Mouse (Mus musculus): ENCODE data around the gene Olfr397. TPM values are rescaled to one million over a fixed set of nuclear protein-coding genes. Genes with fewer than 3 reads are reported as not detected.

Olfr397 gene
- polyA plus RNA-seq (2015; fragmentation: Nextera tagmentation; extraction: Ambion mirVana) = not detected in 2 replicates

- no peak for ATAC-seq
- H3K9ac ChIP-seq = no peak within 1 kb of the TSS
- 67% methylated on average over 1 of the region's 1 CpGs for WGBS
Measured at GRCm38 (mm10) chr11:73960517-73960916, at the start of gene Olfr397. Gene Olfr397, plus strand, starts transcription at chr11:73960817.

GRCm38 (mm10) chr11:73936377-73936776 lies 24.2 kb upstream of the Olfr397 start, which contains the start of gene Olfr23:
Gene Olfr23, plus strand, starts transcription at chr11:73936677.
- no peak within 1 kb of the TSS for H3K9ac ChIP-seq
- H3K9me3 ChIP-seq (replicated peaks) = peaks cover 12% of the 10 kb centered on the region; the same call in 1 of the 2 replicates
- no peaks in the 10 kb centered on the region for H3K27me3 ChIP-seq
- no peak within 1 kb of the TSS for H3K4me2 ChIP-seq
- no peak within 1 kb of the TSS for H3K27ac ChIP-seq
- no peaks in the 10 kb centered on the region for H3K36me3 ChIP-seq (ENCODE audit: poor library complexity, severe bottlenecking)
- no peak for ATAC-seq
- H3K4me1 ChIP-seq = no peaks in the 10 kb centered on the region
- H3K4me3 ChIP-seq = no peak within 1 kb of the TSS

More at GRCm38 (mm10) chr11:73960517-73960916, at the start of gene Olfr397:
- peaks cover 32% of the 10 kb centered on the region for H3K9me3 ChIP-seq (replicated peaks)
- no peaks in the 10 kb centered on the region for H3K27me3 ChIP-seq
- H3K36me3 ChIP-seq (ENCODE audit: poor library complexity, severe bottlenecking) = no peaks in the 10 kb centered on the region
- no peaks in the 10 kb centered on the region for H3K4me1 ChIP-seq
- no peak within 1 kb of the TSS for H3K4me3 ChIP-seq
- no peak within 1 kb of the TSS for H3K4me2 ChIP-seq
- H3K27ac ChIP-seq = no peak within 1 kb of the TSS

GRCm38 (mm10) chr11:73990307-73990706 lies 29.7 kb downstream of the Olfr397 start, which contains the start of gene Olfr398:
Gene Olfr398, minus strand, starts transcription at chr11:73990407.
- Histone ChIP-seq H3K4me3 (no peak within 1 kb of the TSS), H3K9me3 (replicated peaks) (peaks cover 46% of the 10 kb centered on the region), H3K27me3 (no peaks in the 10 kb centered on the region), H3K27ac (no peak within 1 kb of the TSS), H3K9ac (no peak within 1 kb of the TSS), H3K36me3 (ENCODE audit: poor library complexity, severe bottlenecking) (no peaks in the 10 kb centered on the region), H3K4me1 (no peaks in the 10 kb centered on the region), H3K4me2 (no peak within 1 kb of the TSS)
- no peak for ATAC-seq

- ATAC-seq = no peak
- Histone ChIP-seq H3K9ac (no peak overlapping the region), H3K4me2 (no peak overlapping the region), H3K27ac (no peak overlapping the region), H3K4me1 (no peaks in the 10 kb centered on the region), H3K36me3 (ENCODE audit: poor library complexity, severe bottlenecking) (no peaks in the 10 kb centered on the region), H3K9me3 (replicated peaks) (peaks cover 28% of the 10 kb centered on the region), H3K27me3 (no peaks in the 10 kb centered on the region), H3K4me3 (no peak overlapping the region)
Measured at GRCm38 (mm10) chr11:73993115-73993514, 32.5 kb downstream of the Olfr397 start.

Other genes starting within 250 kb of the Olfr397 start
- gene Olfr389, start 180.1 kb upstream of the Olfr397 start, polyA plus RNA-seq (2015; fragmentation: Nextera tagmentation; extraction: Ambion mirVana) = not detected in 2 replicates
- not detected in 2 replicates for gene Olfr390, start 177.9 kb upstream of the Olfr397 start, polyA plus RNA-seq (2015; fragmentation: Nextera tagmentation; extraction: Ambion mirVana)
- not detected in 2 replicates for gene Olfr391-ps, start 157.8 kb upstream of the Olfr397 start, polyA plus RNA-seq (2015; fragmentation: Nextera tagmentation; extraction: Ambion mirVana)
- not detected in 2 replicates for gene Olfr392, start 143.8 kb upstream of the Olfr397 start, polyA plus RNA-seq (2015; fragmentation: Nextera tagmentation; extraction: Ambion mirVana)
- not detected in 2 replicates for gene Olfr393, start 109.4 kb upstream of the Olfr397 start, polyA plus RNA-seq (2015; fragmentation: Nextera tagmentation; extraction: Ambion mirVana)
- gene Olfr394, start 70.0 kb upstream of the Olfr397 start, polyA plus RNA-seq (2015; fragmentation: Nextera tagmentation; extraction: Ambion mirVana) = not detected in 2 replicates
- gene Olfr395, start 51.5 kb upstream of the Olfr397 start, polyA plus RNA-seq (2015; fragmentation: Nextera tagmentation; extraction: Ambion mirVana) = not detected in 2 replicates
- gene Olfr23, start 24.1 kb upstream of the Olfr397 start, polyA plus RNA-seq (2015; fragmentation: Nextera tagmentation; extraction: Ambion mirVana) = not detected in 2 replicates
- gene Olfr398, start 29.6 kb downstream of the Olfr397 start, polyA plus RNA-seq (2015; fragmentation: Nextera tagmentation; extraction: Ambion mirVana) = not detected in 2 replicates
- not detected in 2 replicates for gene Olfr139, start 95.7 kb downstream of the Olfr397 start, polyA plus RNA-seq (2015; fragmentation: Nextera tagmentation; extraction: Ambion mirVana)
- not detected in 2 replicates for gene Olfr399, start 95.8 kb downstream of the Olfr397 start, polyA plus RNA-seq (2015; fragmentation: Nextera tagmentation; extraction: Ambion mirVana)
- gene Zfp616, start 109.1 kb downstream of the Olfr397 start, polyA plus RNA-seq (2015; fragmentation: Nextera tagmentation; extraction: Ambion mirVana) = not detected in 2 replicates
- not detected in 2 replicates for gene Olfr401, start 152.9 kb downstream of the Olfr397 start, polyA plus RNA-seq (2015; fragmentation: Nextera tagmentation; extraction: Ambion mirVana)
- not detected in 2 replicates for gene Olfr402, start 192.7 kb downstream of the Olfr397 start, polyA plus RNA-seq (2015; fragmentation: Nextera tagmentation; extraction: Ambion mirVana)
- not detected in 2 replicates for gene Olfr403, start 225.4 kb downstream of the Olfr397 start, polyA plus RNA-seq (2015; fragmentation: Nextera tagmentation; extraction: Ambion mirVana)

Measured in forebrain, embryonic 13.5 days (tissue).